Mouse (Mus musculus) heart, postnatal 0 days (tissue): ENCODE data around the gene Mpp4. TPM values are rescaled to one million over a fixed set of nuclear protein-coding genes. Genes with fewer than 3 reads are reported as not detected.
A peak's percentile ranks its signal among the peaks of the same experiment; 100 is the strongest.

ENCODE experiments used
- ATAC-seq: fragments of 200-750 bp; cut with Nextera tagmentation; 2 replicates; pipeline ENCODE4 v1.8.0; 2017; ENCODE audit warnings: low read depth, moderate number of reproducible peaks, moderate library complexity; ENCODE audit not compliant: insufficient read depth
- DNase-seq: peaks from one replicate; pipeline ENCODE4 v3.0.0-alpha.2; 2016; ENCODE audit warnings: low spot score
- H3K27ac ChIP-seq: fragments of 300-500 bp; sonication (generic); 2 replicates; pipeline ENCODE4 v1.5.1; 2014; ENCODE audit warnings: low read depth, mild to moderate bottlenecking
- H3K27me3 ChIP-seq: fragments of 300-500 bp; sonication (generic); 2 replicates; pipeline ENCODE4 v1.6.1; 2014; ENCODE audit warnings: low read length, mixed read lengths; ENCODE audit not compliant: control insufficient read depth, insufficient read depth
- H3K36me3 ChIP-seq: fragments of 300-500 bp; sonication (generic); replicated peaks from 2 replicates; pipeline ENCODE4 v1.6.1; 2014; ENCODE audit warnings: low read length, mixed read lengths; ENCODE audit not compliant: control insufficient read depth, insufficient read depth
- H3K4me1 ChIP-seq: fragments of 300-500 bp; sonication (generic); 2 replicates; pipeline ENCODE4 v1.6.1; 2014; ENCODE audit warnings: antibody characterized with exemption; ENCODE audit not compliant: control insufficient read depth, insufficient read depth
- H3K4me2 ChIP-seq: fragments of 300-500 bp; sonication (generic); 2 replicates; pipeline ENCODE4 v1.6.1; 2014; ENCODE audit warnings: low read depth, mild to moderate bottlenecking, low read length, moderate library complexity
- H3K4me3 ChIP-seq: fragments of 300-500 bp; sonication (generic); 2 replicates; pipeline ENCODE4 v1.5.1; 2014; ENCODE audit warnings: low read depth, low read length
- H3K9ac ChIP-seq: fragments of 300-500 bp; sonication (generic); replicated peaks from 2 replicates; pipeline ENCODE4 v1.6.1; 2014; ENCODE audit warnings: low read depth, low read length, mixed read lengths
- H3K9me3 ChIP-seq: fragments of 300-500 bp; sonication (generic); replicated peaks from 2 replicates; pipeline ENCODE4 v1.6.1; 2016; ENCODE audit warnings: low read length; ENCODE audit not compliant: control insufficient read depth
- CTCF ChIP-seq: IDR thresholded peaks from 2 replicates; pipeline ENCODE4 v1.5.1; 2016; ENCODE audit warnings: antibody characterized with exemption, control low read depth, low read depth
- EP300 ChIP-seq: IDR thresholded peaks from 2 replicates; pipeline ENCODE4 v1.6.1; 2016; ENCODE audit warnings: antibody characterized with exemption, low read depth
- WGBS: fragments of 180-500 bp; shearing (Covaris S2); extraction: QIAGEN DNeasy Blood & Tissue Kit; methylation state at CpG from one replicate; pipeline ENCODE4 v1.1.7; 2014; 5-methylcytosine and 5-hydroxymethylcytosine counted together
- polyA plus RNA-seq: library from polyadenylated mRNA; unstranded; fragments of >200 nt; fragmentation: Nextera tagmentation; extraction: Ambion mirVana; gene quantifications from 2 replicates; pipeline ENCODE4 v1.2.1, GENCODE M21; 2015
- total RNA-seq: library from RNA; depleted of rRNA; stranded (reverse); fragments of >200 nt; gene quantifications from 2 replicates; pipeline ENCODE4 v1.2.3, GENCODE M21; 2014; ENCODE audit warnings: low replicate concordance

The Mpp4 gene
- total and polyA plus RNA-seq, 2 experiments from 2014 or later = not detected

DNA sequence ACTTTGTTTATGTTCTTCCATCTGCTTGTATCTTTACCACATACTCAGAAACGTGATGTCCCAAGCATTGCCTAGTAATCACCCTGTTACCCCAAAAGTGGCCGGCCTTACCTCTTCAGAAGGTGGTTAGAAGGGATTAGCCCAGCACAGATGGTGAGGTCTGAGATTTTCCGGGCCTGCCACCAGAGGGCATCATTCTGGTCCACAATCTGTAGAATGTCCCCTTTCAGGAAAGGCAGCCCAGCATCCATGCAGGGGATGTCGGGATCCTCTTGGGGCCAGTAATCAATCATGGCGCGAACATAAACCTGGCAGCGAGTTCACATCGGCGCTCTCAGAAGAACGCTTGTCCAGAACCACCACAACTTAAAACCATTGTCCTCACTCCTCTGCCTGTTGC lies 18.6 kb downstream of the Mpp4 start:
- no peak for DNase-seq
- WGBS = 65% methylated on average over 10 of the region's 10 CpGs

DNA sequence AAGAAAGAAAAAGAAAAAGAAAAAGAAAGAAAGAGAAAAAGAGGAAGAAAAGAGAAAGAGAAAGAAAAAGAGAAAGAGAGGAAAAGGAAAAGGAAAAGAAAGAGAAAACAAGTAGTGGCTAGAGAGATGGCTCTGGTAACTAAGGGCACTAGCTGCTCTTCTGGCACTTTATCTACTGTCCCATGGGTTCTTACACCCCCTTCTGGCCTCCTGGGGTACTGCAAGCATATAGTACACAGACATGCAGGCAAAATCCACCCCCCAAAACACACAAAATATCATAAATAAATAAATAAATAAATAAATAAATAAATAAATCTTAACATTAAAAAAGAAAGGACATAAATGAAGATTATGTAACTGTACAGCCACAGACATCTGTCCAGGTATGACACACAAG lies 20.4 kb downstream of the Mpp4 start:
- no peaks in the 10 kb centered on the region for H3K9me3 ChIP-seq
- ATAC-seq = no peak
- peak; percentile 51 for DNase-seq

More for the DNA sequence above, 18.6 kb downstream of the Mpp4 start:
- H3K4me2 ChIP-seq = no peak overlapping the region
- no peak overlapping the region for H3K9ac ChIP-seq
- no peaks in the 10 kb centered on the region for H3K4me1 ChIP-seq
- no peak for ATAC-seq
- peak; percentile 27 for TF ChIP-seq CTCF
- TF ChIP-seq EP300 = no peak
- H3K9me3 ChIP-seq = no peaks in the 10 kb centered on the region
- H3K4me3 ChIP-seq = no peak overlapping the region
- no peaks in the 10 kb centered on the region for H3K36me3 ChIP-seq
- H3K27me3 ChIP-seq = peaks cover 6% of the 10 kb centered on the region; the same call in 1 of the 2 replicates
- H3K27ac ChIP-seq = no peak overlapping the region

DNA sequence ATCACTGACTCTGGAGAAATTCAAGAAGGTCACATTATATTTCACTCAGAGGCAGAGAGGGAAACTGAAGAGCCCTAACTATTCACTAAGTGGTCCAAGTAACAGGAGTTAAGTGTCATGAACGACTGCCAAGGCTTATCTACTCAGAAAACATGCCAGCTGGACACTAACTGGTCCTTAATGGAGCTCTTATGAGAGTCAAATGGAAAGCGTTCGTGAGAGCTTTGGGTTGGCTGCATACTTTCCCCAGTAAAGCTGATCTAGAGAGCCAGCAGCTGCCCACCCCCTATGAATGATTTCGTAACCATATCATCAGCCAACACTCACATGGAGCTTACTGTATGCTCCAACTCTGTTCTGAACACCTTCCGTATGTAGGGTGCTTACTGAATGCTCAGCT lies 28.8 kb downstream of the Mpp4 start:
- Histone ChIP-seq H3K9me3 (no peaks in the 10 kb centered on the region), H3K4me2 (peak overlapping the region; percentile 12; the same call in 1 of the 2 replicates), H3K4me3 (no peak overlapping the region), H3K4me1 (peaks cover 5% of the 10 kb centered on the region), H3K36me3 (no peaks in the 10 kb centered on the region), H3K27ac (no peak overlapping the region), H3K27me3 (peaks cover 33% of the 10 kb centered on the region), H3K9ac (no peak overlapping the region)
- no peak for TF ChIP-seq CTCF
- no peak for TF ChIP-seq EP300
- DNase-seq = peak; percentile 55
- 23% methylated on average over 5 of the region's 5 CpGs for WGBS
- peak; percentile 47; the same call in 1 of the 2 replicates for ATAC-seq

More for the DNA sequence above, 20.4 kb downstream of the Mpp4 start:
- H3K4me2 ChIP-seq = no peak overlapping the region
- no peak overlapping the region for H3K4me3 ChIP-seq
- TF ChIP-seq CTCF (peak; percentile 76), EP300 (no peak)
- H3K9ac ChIP-seq = no peak overlapping the region
- peaks cover 10% of the 10 kb centered on the region; the same call in 1 of the 2 replicates for H3K27me3 ChIP-seq
- H3K27ac ChIP-seq = no peak overlapping the region
- H3K4me1 ChIP-seq = no peaks in the 10 kb centered on the region
- H3K36me3 ChIP-seq = no peaks in the 10 kb centered on the region

DNA sequence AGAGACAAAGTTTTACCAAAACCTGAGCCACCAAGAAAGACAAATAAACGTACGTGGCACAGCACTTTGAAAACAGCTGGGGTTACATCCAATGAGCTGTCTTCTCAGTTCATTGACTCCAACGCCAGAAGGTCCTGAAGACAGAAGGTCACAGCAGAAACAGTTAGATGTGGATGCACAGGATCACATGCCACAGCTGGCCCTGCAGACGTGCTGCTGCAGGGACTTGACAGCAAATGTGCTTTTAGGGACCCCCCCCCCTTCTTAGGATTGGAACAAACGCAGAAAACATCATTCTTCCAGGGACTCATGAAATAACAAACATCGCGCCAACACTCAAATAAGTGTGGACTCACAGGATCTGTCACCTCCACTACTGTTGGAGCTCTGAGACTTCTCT lies 34.3 kb downstream of the Mpp4 start:
- DNase-seq (no peak), ATAC-seq (no peak)
- Histone ChIP-seq H3K4me1 (peaks cover 2% of the 10 kb centered on the region), H3K9me3 (no peaks in the 10 kb centered on the region), H3K4me3 (no peak overlapping the region), H3K36me3 (no peaks in the 10 kb centered on the region), H3K27ac (no peak overlapping the region), H3K9ac (no peak overlapping the region), H3K27me3 (peaks cover 42% of the 10 kb centered on the region), H3K4me2 (no peak overlapping the region)
- no peak for TF ChIP-seq EP300
- no peak for TF ChIP-seq CTCF
- 65% methylated on average over 7 of the region's 7 CpGs for WGBS

DNA sequence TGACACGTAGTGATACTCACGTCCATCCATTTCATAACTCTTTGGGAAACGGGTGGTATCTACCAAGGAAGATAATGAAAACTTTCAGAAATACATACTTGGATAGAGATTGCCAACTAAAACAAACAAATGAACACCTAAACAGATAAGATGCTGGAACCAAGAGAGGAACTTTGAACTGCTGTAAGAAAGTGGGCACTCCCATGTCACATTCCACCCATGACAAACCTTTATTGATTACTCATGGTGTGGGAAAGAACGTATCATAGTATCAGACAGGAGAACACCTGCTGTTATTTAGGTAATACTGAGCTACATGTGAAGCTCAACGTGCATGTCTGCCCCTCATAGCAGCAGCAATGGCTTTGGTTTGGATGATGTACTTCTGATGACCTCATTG lies 37.6 kb downstream of the Mpp4 start:
- WGBS = 61% methylated on average over 5 of the region's 5 CpGs
- H3K27me3 ChIP-seq = peaks cover 29% of the 10 kb centered on the region
- no peak overlapping the region for H3K27ac ChIP-seq
- H3K4me1 ChIP-seq = no peaks in the 10 kb centered on the region
- no peak for ATAC-seq
- H3K4me3 ChIP-seq = no peak overlapping the region
- DNase-seq = no peak
- H3K36me3 ChIP-seq = no peaks in the 10 kb centered on the region
- TF ChIP-seq CTCF (no peak), EP300 (no peak)
- H3K4me2 ChIP-seq = no peak overlapping the region
- no peak overlapping the region for H3K9ac ChIP-seq
- no peaks in the 10 kb centered on the region for H3K9me3 ChIP-seq
